Mouse (Mus musculus) kidney, postnatal 4 days (tissue): ENCODE measurements around the gene Wfdc21.
A peak's percentile ranks its signal among the peaks of the same experiment; 100 is the strongest.

Experiments
- DNase-seq, 2 experiments: peaks; one replicate each; pipeline ENCODE4 v3.0.0; 2021; ENCODE audit warnings: mixed read lengths in 2 of 2

The Wfdc21 gene

GRCm38 (mm10) chr11:83746681-83747080, at the start of gene Wfdc21:
TSS of gene Wfdc21 (plus strand) at chr11:83746940.
- DNase-seq: no peak

DNA sequence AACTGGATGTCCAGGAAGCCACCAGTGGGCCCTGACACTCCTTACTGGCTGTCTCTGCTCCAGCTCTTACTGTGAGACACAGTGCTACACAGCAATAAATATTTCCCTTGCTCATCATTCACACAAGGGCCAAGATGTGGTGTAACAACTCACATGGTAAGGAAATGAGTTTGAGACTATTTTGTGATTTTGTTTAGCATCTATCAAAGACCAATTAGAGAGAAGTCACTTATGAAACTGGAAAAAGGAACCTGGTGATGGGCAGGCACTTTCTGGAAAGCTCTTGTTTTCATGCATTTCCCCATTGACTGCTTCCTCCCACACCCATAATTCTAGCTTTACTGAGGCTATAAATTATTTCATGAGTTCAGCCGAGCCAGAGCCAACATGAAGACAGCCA, 43.0 kb upstream of the Wfdc21 start, which contains the start of gene Wfdc17:
Gene Wfdc17 (plus strand): TSS at position 287 of the 400 bp plus-strand sequence.
- no peak for DNase-seq

- DNase-seq: no peak
These were observed 38.0 kb upstream of the Wfdc21 start, which contains the start of gene Wfdc18 for GRCm38 (mm10) chr11:83708715-83709114. TSS of gene Wfdc18 (plus strand) at chr11:83709015.

- no peak for DNase-seq
These were observed 37.1 kb upstream of the Wfdc21 start for GRCm38 (mm10) chr11:83709683-83710082.

- DNase-seq: no peak
These were observed 34.1 kb upstream of the Wfdc21 start for GRCm38 (mm10) chr11:83712671-83713070.

DNA sequence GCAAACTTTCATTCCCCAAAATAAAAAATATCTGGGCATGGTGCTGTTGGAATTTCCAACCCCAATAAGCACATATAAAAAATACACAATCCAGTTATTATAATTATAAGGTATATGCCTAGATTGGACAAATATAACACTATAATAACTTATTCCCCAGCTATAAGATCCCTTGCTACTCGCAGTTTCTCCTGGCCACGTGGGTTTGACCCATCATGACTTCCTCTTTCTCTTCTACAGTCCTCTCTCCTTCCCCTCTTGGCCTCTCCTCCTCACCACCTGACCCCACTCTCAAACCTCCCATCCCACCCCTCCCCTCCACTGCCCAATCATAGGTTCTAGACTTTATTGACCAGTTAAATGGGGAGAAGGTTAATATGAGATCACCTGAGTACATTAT, 32.8 kb upstream of the Wfdc21 start:
- no peak for DNase-seq

- DNase-seq: no peak
These were observed 29.6 kb upstream of the Wfdc21 start for GRCm38 (mm10) chr11:83717042-83717665.

GRCm38 (mm10) chr11:83720766-83721165, 26.0 kb upstream of the Wfdc21 start:
- DNase-seq: no peak

- no peak for DNase-seq
These were observed 17.8 kb upstream of the Wfdc21 start for GRCm38 (mm10) chr11:83728757-83729432.

DNA sequence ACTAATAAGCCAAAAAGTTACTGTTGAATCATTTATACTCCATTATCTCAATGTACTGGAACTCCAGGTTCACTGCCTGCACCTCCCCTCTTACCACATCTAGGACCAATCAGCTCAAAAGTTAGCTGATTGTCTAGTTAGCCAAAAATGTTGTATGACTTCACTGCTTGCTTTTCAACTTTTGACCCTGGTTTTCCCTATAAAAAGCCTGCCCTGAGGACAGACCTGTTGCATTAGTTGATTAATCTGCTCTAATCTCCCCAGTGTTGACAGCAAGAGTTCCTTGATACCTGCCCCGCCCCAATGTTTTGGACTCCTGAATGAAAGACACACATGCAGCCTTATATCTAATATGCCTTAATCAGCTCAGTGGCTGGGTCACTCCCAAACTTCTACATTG, 15.6 kb upstream of the Wfdc21 start:
- DNase-seq: no peak

GRCm38 (mm10) chr11:83733071-83733640, 13.6 kb upstream of the Wfdc21 start:
- DNase-seq: no peak

GRCm38 (mm10) chr11:83734215-83734614, 12.5 kb upstream of the Wfdc21 start:
- DNase-seq: no peak

GRCm38 (mm10) chr11:83735881-83736280, 10.9 kb upstream of the Wfdc21 start:
- no peak for DNase-seq

- DNase-seq: no peak
These were observed 9.6 kb upstream of the Wfdc21 start for GRCm38 (mm10) chr11:83737109-83737558.

DNA sequence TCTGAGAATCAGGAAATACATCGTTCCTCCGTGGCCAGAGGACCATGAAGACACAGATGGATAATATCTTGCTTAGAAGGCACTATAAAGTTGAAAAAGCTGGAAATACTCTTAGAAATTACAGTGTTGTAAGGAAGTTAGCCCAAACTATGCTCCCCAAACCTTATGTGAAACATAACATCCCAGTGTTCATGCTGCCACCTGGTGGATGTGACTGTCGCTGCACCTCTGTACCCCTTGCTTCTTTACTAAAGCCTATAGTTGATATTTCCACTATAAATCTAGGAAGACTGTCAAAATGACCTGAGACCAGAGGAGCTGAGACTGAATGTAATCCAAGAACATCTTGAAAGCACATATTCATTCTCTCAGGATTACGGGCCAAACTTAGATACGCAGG, 7.5 kb upstream of the Wfdc21 start:
- peak; percentile 88 to 89 for DNase-seq

- DNase-seq: no peak
These were observed 6.2 kb upstream of the Wfdc21 start for GRCm38 (mm10) chr11:83740443-83740991.

- no peak for DNase-seq
These were observed 4.9 kb upstream of the Wfdc21 start for GRCm38 (mm10) chr11:83741841-83742240.

DNA sequence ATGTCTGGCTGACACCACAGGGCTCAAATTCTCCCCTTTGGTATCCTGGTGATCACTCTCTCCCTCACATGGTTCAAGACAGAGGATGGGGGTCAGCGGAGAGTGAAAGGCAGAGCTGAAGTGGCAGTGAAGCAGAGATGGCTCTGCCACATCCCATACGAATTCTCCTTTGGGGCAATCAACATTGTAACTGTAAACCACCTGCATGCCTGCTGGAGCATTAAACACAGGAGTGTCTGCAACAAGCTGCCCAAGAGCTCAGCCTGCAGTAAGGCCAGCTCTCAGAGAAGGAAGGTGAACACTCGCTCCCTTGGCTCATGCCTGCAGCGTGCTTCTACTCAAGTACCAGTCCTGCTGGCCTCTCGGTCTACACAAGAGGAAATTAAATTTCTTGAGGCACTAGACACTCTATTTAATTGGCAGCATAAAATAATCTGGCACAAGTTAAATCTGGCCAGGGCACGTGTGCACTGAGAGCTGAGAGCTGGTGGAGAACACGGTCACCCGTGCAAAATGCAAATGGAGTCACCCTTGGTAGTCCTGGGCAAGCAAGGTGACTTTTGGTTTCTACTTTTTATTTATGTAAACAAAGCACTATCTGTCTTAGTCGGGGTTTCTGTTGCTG, 3.9 kb upstream of the Wfdc21 start:
- peak in 1 of 2 experiments; percentile 5 for DNase-seq

GRCm38 (mm10) chr11:83743525-83743924, 3.2 kb upstream of the Wfdc21 start:
- no peak for DNase-seq

GRCm38 (mm10) chr11:83746152-83746551, 588 bp upstream of the Wfdc21 start:
- no peak for DNase-seq

- DNase-seq: no peak
These were observed 881 bp downstream of the Wfdc21 start for GRCm38 (mm10) chr11:83747376-83748265.

DNA sequence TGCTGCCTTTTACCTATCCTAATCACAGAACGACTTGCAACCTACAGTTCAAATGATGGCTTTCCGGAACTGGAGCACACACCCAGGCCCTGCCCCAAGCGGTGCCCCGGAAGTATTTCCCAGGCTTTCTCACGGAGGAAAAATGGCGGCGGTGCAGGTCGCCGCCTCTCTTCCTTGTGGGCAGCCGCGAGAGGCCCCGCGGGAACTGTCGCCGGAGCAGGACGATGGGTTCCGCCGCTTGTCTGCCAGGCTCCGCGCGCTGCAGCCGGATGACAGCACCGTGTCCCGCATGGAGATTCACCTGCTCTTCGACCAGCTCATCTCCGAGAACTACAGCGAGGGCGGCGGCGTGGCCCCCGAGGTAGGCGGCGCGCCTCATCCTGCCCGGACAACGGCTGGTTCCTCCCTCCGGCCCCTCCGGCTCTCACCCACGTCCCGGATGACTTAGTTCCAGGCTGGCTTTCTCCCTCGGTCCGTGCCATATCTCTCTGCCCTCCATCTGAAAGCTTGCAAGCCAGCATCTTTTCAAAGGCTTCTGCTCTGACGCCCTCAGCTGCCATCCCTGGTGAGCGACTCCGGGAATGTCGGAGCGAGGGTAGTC, 6.9 kb downstream of the Wfdc21 start, which contains the start of gene Heatr6:
Gene Heatr6 (plus strand): TSS at position 116 of the 601 bp plus-strand sequence.
- peak; percentile 93 to 96 for DNase-seq
